Comparison of ENCODE assay signal across 9 mouse cellular contexts in the genomic region with DNA sequence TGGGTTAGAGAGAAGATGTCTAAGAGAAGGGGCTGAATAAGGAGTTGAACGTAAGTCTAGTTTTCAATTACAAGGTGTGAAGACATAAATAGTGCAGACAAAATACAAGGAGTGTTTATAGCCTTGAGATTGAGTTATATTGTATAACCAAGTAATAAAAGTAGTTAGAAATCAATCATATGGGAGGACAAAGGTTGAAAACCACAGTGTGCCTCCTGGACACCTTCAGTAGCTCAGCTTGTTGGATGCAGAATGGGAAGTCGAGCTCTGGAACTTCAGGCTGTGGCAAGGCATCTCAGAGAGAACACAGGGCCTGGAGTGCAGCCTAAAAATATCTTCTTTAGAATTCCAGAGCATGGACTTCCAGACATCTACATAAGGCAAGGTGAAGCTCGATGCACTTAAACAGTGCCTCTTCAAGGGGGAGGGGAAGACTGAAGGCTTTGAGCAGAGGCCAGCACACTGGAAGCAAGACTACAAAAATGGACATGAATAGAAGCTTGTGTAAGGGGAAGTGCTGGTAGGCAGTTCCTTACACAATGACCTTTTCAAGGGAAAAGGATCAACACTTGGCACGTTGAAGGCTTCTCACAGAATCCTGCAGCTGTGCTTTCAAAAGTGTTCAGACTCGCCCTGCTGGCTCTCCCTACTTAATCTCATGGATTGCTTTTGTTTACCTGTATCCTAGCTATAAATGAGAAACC.
A peak's percentile ranks its signal among the peaks of the same experiment; 100 is the strongest.
DNase-seq lines count a peak whose midpoint lies in the region; ATAC-seq and TF ChIP-seq lines count a peak whose summit lies in the region.
"Had no signal": no experiment of that assay in that cellular context is flagged by ENCODE, and none has a peak within 500 bp of the region (broad histone marks: within the 10 kb centered on the region; RNA-seq: fewer than 3 reads in every experiment).

No protein-coding gene starts in this region.

- no peak overlapping the region for H3K27ac ChIP-seq in kidney, adult 2 months (ENCODE audit: insufficient read depth, low read depth, low read length)
- peak overlapping the region; percentile 63; the same call in 1 of the 2 replicates for H3K27ac ChIP-seq in forebrain, embryonic 10.5 days
- H3K27ac ChIP-seq in midbrain, postnatal 0 days (ENCODE audit: low read depth, low read length): no peak overlapping the region
- H3K27ac ChIP-seq: hindbrain, embryonic 15.5 days had no signal

- no peak overlapping the region for H3K9ac ChIP-seq in midbrain, postnatal 0 days (replicated peaks; ENCODE audit: low read length, poor library complexity, severe bottlenecking)
- H3K9ac ChIP-seq: hindbrain, embryonic 15.5 days had no signal

- H3K36me3 ChIP-seq in kidney, adult 2 months (ENCODE audit: control insufficient read depth, insufficient read depth, low read length): no peaks in the 10 kb centered on the region
- no peaks in the 10 kb centered on the region for H3K36me3 ChIP-seq in forebrain, embryonic 10.5 days (replicated peaks)
- H3K36me3 ChIP-seq in midbrain, postnatal 0 days (ENCODE audit: insufficient read depth, low read length): no peaks in the 10 kb centered on the region
- H3K36me3 ChIP-seq: hindbrain, embryonic 15.5 days had no signal

- no peak overlapping the region for H3K4me2 ChIP-seq in midbrain, postnatal 0 days (ENCODE audit: low read depth, low read length, poor library complexity, severe bottlenecking)
- H3K4me2 ChIP-seq: hindbrain, embryonic 15.5 days had no signal

- 59% methylated on average over 5 of the region's 5 CpGs for WGBS in kidney, adult 2 months
- 37% methylated on average over 5 of the region's 5 CpGs for WGBS in forebrain, embryonic 10.5 days
- 39% methylated on average over 5 of the region's 5 CpGs for WGBS in midbrain, postnatal 0 days

- no peak for ATAC-seq in midbrain, postnatal 0 days (ENCODE audit: low FRiP score)

- no peaks in the 10 kb centered on the region for H3K27me3 ChIP-seq in kidney, adult 2 months (replicated peaks; ENCODE audit: control insufficient read depth, insufficient read depth, low read length)
- H3K27me3 ChIP-seq in forebrain, embryonic 10.5 days (ENCODE audit: poor library complexity, severe bottlenecking): no peaks in the 10 kb centered on the region
- no peaks in the 10 kb centered on the region for H3K27me3 ChIP-seq in midbrain, postnatal 0 days (ENCODE audit: insufficient read depth, low read length)
- H3K27me3 ChIP-seq: hindbrain, embryonic 15.5 days had no signal

- TF ChIP-seq CTCF in kidney, adult 2 months (conservative IDR thresholded peaks at IDR 0.05; ENCODE audit: insufficient read depth, insufficient read length, low read depth, low read length): no peak
- no peak for TF ChIP-seq CTCF in midbrain, postnatal 0 days (IDR thresholded peaks at IDR 0.05)

- no peak for TF ChIP-seq POLR2A in kidney, adult 2 months (IDR thresholded peaks at IDR 0.05; ENCODE audit: low read depth, low read length)

- no peak overlapping the region for H3K4me3 ChIP-seq in kidney, adult 2 months (ENCODE audit: insufficient read depth, low read depth, low read length)
- no peak overlapping the region for H3K4me3 ChIP-seq in forebrain, embryonic 10.5 days
- no peak overlapping the region for H3K4me3 ChIP-seq in midbrain, postnatal 0 days (ENCODE audit: low read depth, low read length)
- H3K4me3 ChIP-seq: hindbrain, embryonic 15.5 days had no signal

- H3K4me1 ChIP-seq in kidney, adult 2 months (ENCODE audit: control insufficient read depth, insufficient read depth, low read length): no peaks in the 10 kb centered on the region
- H3K4me1 ChIP-seq in forebrain, embryonic 10.5 days: peaks cover 24% of the 10 kb centered on the region
- H3K4me1 ChIP-seq in midbrain, postnatal 0 days (ENCODE audit: insufficient read depth, low read length): no peaks in the 10 kb centered on the region; the same call in 1 of the 2 replicates
- H3K4me1 ChIP-seq: hindbrain, embryonic 15.5 days had no signal

- intact Hi-C loops in gastrocnemius, postnatal 14 days (cut with DNase I; ENCODE audit: low total_unique reads): no loop called here

- H3K9me3 ChIP-seq in forebrain, embryonic 10.5 days: no peaks in the 10 kb centered on the region
- H3K9me3 ChIP-seq in midbrain, postnatal 0 days (ENCODE audit: low read length): no peaks in the 10 kb centered on the region
- H3K9me3 ChIP-seq: hindbrain, embryonic 15.5 days had no signal

- DNase-seq in kidney, adult 2 months: peak; percentile 3
- DNase-seq in kidney, postnatal 25 days: no peak
- DNase-seq in forebrain, embryonic 10.5 days (ENCODE audit: extremely low spot score, low spot score): no peak
- DNase-seq in gastrocnemius, postnatal 14 days: peak; percentile 7
- DNase-seq in midbrain, postnatal 0 days (ENCODE audit: low spot score): peak; percentile 64
- no peak for DNase-seq in thymus, postnatal 0 days (ENCODE audit: low spot score)
- DNase-seq in cerebellum, postnatal 36 days: no peak
- DNase-seq: cerebellum, adult 11-12 months had no signal

Comparison
In these comparisons a context has a peak if more than half of its experiments do, and no peak if none do; other contexts are left out.
1. DNase-seq: peak in kidney, adult 2 months (single experiment), gastrocnemius, postnatal 14 days (single experiment) and midbrain, postnatal 0 days (single experiment); none in kidney, postnatal 25 days (0 of 2), forebrain, embryonic 10.5 days (single experiment), thymus, postnatal 0 days (single experiment) and cerebellum, postnatal 36 days (0 of 2).